Mouse (Mus musculus) bone marrow macrophage, adult 2 months (primary cell): ENCODE data around the gene Vill. TPM values are rescaled to one million over a fixed set of nuclear protein-coding genes. Genes with fewer than 3 reads are reported as not detected.

Experiments used
- H3K27ac ChIP-seq: 2 replicates; pipeline ENCODE4 v1.5.1; 2012; ENCODE audit warnings: low read depth, low read length; ENCODE audit not compliant: insufficient read depth
- H3K4me1 ChIP-seq: 2 replicates; pipeline ENCODE4 v1.6.1; 2012; ENCODE audit warnings: low read length; ENCODE audit not compliant: control insufficient read depth, insufficient read depth
- H3K4me3 ChIP-seq: 2 replicates; pipeline ENCODE4 v1.5.1; 2012; ENCODE audit warnings: mild to moderate bottlenecking, low read length, moderate library complexity; ENCODE audit not compliant: insufficient read depth
- CTCF ChIP-seq: IDR thresholded peaks from 2 replicates; pipeline ENCODE4 v1.5.1; 2012; ENCODE audit warnings: low read depth, mild to moderate bottlenecking, low read length, moderate library complexity
- POLR2A ChIP-seq: IDR thresholded peaks from 2 replicates; pipeline ENCODE4 v1.6.1; 2012; ENCODE audit warnings: mild to moderate bottlenecking, low read depth, low read length, borderline replicate concordance
- polyA plus RNA-seq: library from polyadenylated mRNA; stranded (reverse); fragments of >200 nt; gene quantifications from 2 replicates; pipeline ENCODE4 v1.2.4, GENCODE M21; 2012; ENCODE audit not compliant: missing spikeins, insufficient read depth, insufficient read length

Vill gene
- polyA plus RNA-seq, 1 experiment = 43.1 TPM

- H3K27ac ChIP-seq = no peak overlapping the region
- no peak overlapping the region for H3K4me3 ChIP-seq
- peaks cover 2% of the 10 kb centered on the region; the same call in 1 of the 2 replicates for H3K4me1 ChIP-seq
- no peak for TF ChIP-seq CTCF
- no peak for TF ChIP-seq POLR2A
Measured at GRCm38 (mm10) chr9:119091581-119092310, 39.2 kb downstream of the Vill start.

GRCm38 (mm10) chr9:119092473-119093418 is 40.2 kb downstream of the Vill start:
- H3K4me3 ChIP-seq = peak overlapping the region; percentile 56
- peaks cover 2% of the 10 kb centered on the region; the same call in 1 of the 2 replicates for H3K4me1 ChIP-seq
- TF ChIP-seq POLR2A = no peak
- no peak for TF ChIP-seq CTCF

GRCm38 (mm10) chr9:119093419-119094295 is 41.1 kb downstream of the Vill start, which contains the start of gene Plcd1:
Gene Plcd1, minus strand, starts transcription at chr9:119093502.
- Histone ChIP-seq H3K4me1 (no peaks in the 10 kb centered on the region), H3K4me3 (peak within 1 kb of the TSS; percentile 56), H3K27ac (no peak within 1 kb of the TSS)
- no peak for TF ChIP-seq POLR2A
- no peak for TF ChIP-seq CTCF

More at GRCm38 (mm10) chr9:119092473-119093418, 40.2 kb downstream of the Vill start:
- H3K27ac ChIP-seq = no peak overlapping the region

GRCm38 (mm10) chr9:119094462-119095109 is 42.0 kb downstream of the Vill start:
- H3K4me1 ChIP-seq = no peaks in the 10 kb centered on the region
- H3K4me3 ChIP-seq = no peak overlapping the region
- no peak overlapping the region for H3K27ac ChIP-seq
- TF ChIP-seq CTCF (no peak), POLR2A (no peak)

GRCm38 (mm10) chr9:119100177-119100898 is 47.8 kb downstream of the Vill start:
- H3K27ac ChIP-seq = no peak overlapping the region
- TF ChIP-seq CTCF (no peak), POLR2A (no peak)
- H3K4me3 ChIP-seq = no peak overlapping the region
- H3K4me1 ChIP-seq = peaks cover 3% of the 10 kb centered on the region

- Histone ChIP-seq H3K4me3 (peak within 1 kb of the TSS; percentile 70), H3K4me1 (peaks cover 3% of the 10 kb centered on the region), H3K27ac (no peak within 1 kb of the TSS)
- no peak for TF ChIP-seq CTCF
Measured at GRCm38 (mm10) chr9:119101992-119102782, 49.6 kb downstream of the Vill start, which contains the start of gene Dlec1. Gene Dlec1, plus strand, starts transcription at chr9:119102478.

- TF ChIP-seq CTCF (no peak), POLR2A (no peak)
Measured at GRCm38 (mm10) chr9:119102783-119103113, 50.2 kb downstream of the Vill start.

GRCm38 (mm10) chr9:119107566-119107965 is 55.0 kb downstream of the Vill start:
- TF ChIP-seq CTCF (0 out of 2 replicates have a peak, but pooled peaks have one; percentile 26), POLR2A (no peak)

More at GRCm38 (mm10) chr9:119102783-119103113, 50.2 kb downstream of the Vill start:
- Histone ChIP-seq H3K4me3 (peak overlapping the region; percentile 70), H3K27ac (no peak overlapping the region), H3K4me1 (peaks cover 3% of the 10 kb centered on the region)

More at GRCm38 (mm10) chr9:119107566-119107965, 55.0 kb downstream of the Vill start:
- Histone ChIP-seq H3K27ac (no peak overlapping the region), H3K4me1 (peaks cover 3% of the 10 kb centered on the region), H3K4me3 (no peak overlapping the region)
